Mouse (Mus musculus): ENCODE measurements at regions not wholly inside any gene's neighbourhood (a gene's known extent, or its start where the extent isn't known, plus 50 kb on each side); places are given as distances from the start of the nearest gene placed in this dataset.
A peak's percentile ranks its signal among the peaks of the same experiment; 100 is the strongest.

DNA sequence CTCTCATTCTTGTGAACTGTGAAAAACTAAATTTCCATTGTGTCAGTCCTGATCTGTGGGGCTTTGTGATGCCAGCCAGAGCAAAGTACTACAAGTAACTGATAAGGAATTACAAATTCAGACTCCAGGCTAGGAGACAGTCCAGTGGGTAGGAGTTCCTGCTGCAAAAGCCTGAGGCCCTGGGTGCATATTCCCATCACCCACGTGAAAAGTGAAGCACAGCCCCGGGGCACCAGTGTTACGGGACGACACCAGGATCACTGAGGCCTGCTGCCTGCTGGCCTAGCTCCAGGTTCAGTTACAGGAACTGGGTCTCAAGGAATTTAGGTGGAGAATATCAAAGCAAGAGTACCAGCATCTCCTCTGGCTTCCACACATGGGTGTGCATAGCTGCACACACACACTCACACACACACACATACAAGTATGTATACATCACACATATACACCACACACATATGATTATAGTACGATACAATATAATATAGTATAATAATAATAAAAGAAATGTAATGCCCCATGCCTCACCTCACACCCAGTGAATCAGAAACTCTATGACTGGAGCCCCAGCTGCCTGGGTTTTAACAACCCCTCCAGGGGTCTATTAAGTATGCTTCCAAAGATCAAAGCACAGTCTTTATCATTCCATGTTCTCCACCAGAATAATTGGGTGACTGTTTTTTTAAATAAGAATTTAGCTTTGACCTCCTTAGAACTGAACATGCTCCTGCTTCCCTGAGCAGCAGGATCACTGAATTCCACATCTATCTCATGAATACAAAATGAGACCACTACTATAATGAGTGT is 126.6 kb upstream of the Gm34302 start:
- H3K4me2 ChIP-seq (ENCODE audit: low read length): peak overlapping the region; percentile 41
- no peak overlapping the region for H3K27ac ChIP-seq
- WGBS: 23% methylated on average over 5 of the region's 5 CpGs
- H3K36me3 ChIP-seq (ENCODE audit: insufficient read depth, low read length): no peaks in the 10 kb centered on the region
- H3K9me3 ChIP-seq (replicated peaks; ENCODE audit: low read length): no peaks in the 10 kb centered on the region
- no peaks in the 10 kb centered on the region for H3K27me3 ChIP-seq (ENCODE audit: insufficient read depth, low read length)
- no peak for TF ChIP-seq CTCF (IDR thresholded peaks at IDR 0.05; ENCODE audit: low read depth)
- H3K4me1 ChIP-seq (replicated peaks; ENCODE audit: insufficient read depth, low read length): no peaks in the 10 kb centered on the region; the same call in 1 of the 2 replicates
- H3K4me3 ChIP-seq (replicated peaks; ENCODE audit: low read depth, low read length): no peak overlapping the region
- H3K9ac ChIP-seq (ENCODE audit: low read depth, low read length): no peak overlapping the region
- DNase-seq (ENCODE audit: low spot score): no peak
- ATAC-seq (replicated peaks; ENCODE audit: low FRiP score, low read depth): peak; percentile 47; the same call in 1 of the 2 replicates

DNA sequence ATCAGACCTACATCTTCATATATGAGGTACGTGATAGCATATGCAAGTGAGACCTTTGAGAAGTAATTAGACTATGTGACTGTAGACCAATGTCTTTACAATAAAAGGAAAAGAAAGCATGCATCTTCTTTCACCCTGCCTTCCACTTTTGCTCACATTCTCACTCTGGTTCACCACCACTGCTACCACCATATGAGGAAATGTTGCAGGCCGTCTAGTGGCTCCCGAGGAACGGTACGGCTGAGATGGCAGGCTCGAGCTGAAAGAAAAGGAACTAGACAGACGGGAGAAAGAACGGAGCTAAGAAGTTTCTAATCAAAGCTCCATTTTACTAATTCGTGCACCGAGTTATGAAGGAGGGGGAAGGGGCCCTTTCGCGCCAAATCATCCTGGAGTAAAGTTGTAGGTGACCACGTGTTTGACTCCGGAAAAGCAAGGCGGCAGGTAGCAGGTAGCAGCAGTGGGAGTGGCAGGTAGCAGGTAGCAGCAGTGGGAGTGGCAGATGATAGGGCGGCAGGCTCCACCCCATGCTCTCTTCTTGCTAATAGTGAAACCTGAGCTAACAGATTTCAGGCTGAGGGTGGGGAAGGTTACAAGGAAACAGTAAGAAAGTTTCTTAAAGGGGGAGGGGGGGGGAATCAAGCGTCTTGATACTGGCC is 125.9 kb upstream of the Gm34302 start:
- H3K27ac ChIP-seq: no peak overlapping the region
- ATAC-seq (replicated peaks; ENCODE audit: low FRiP score, low read depth) (peak; percentile 75; the same call in 1 of the 2 replicates), DNase-seq (ENCODE audit: low spot score) (no peak)
- WGBS: 19% methylated on average over 17 of the region's 17 CpGs
- peak overlapping the region; percentile 16; the same call in 1 of the 2 replicates for H3K4me3 ChIP-seq (replicated peaks; ENCODE audit: low read depth, low read length)
- peak overlapping the region; percentile 41 for H3K4me2 ChIP-seq (ENCODE audit: low read length)
- H3K27me3 ChIP-seq (ENCODE audit: insufficient read depth, low read length): no peaks in the 10 kb centered on the region
- no peak for TF ChIP-seq CTCF (IDR thresholded peaks at IDR 0.05; ENCODE audit: low read depth)
- no peaks in the 10 kb centered on the region; the same call in 1 of the 2 replicates for H3K4me1 ChIP-seq (replicated peaks; ENCODE audit: insufficient read depth, low read length)
- no peak overlapping the region for H3K9ac ChIP-seq (ENCODE audit: low read depth, low read length)
- no peaks in the 10 kb centered on the region for H3K36me3 ChIP-seq (ENCODE audit: insufficient read depth, low read length)
- H3K9me3 ChIP-seq (replicated peaks; ENCODE audit: low read length): no peaks in the 10 kb centered on the region

DNA sequence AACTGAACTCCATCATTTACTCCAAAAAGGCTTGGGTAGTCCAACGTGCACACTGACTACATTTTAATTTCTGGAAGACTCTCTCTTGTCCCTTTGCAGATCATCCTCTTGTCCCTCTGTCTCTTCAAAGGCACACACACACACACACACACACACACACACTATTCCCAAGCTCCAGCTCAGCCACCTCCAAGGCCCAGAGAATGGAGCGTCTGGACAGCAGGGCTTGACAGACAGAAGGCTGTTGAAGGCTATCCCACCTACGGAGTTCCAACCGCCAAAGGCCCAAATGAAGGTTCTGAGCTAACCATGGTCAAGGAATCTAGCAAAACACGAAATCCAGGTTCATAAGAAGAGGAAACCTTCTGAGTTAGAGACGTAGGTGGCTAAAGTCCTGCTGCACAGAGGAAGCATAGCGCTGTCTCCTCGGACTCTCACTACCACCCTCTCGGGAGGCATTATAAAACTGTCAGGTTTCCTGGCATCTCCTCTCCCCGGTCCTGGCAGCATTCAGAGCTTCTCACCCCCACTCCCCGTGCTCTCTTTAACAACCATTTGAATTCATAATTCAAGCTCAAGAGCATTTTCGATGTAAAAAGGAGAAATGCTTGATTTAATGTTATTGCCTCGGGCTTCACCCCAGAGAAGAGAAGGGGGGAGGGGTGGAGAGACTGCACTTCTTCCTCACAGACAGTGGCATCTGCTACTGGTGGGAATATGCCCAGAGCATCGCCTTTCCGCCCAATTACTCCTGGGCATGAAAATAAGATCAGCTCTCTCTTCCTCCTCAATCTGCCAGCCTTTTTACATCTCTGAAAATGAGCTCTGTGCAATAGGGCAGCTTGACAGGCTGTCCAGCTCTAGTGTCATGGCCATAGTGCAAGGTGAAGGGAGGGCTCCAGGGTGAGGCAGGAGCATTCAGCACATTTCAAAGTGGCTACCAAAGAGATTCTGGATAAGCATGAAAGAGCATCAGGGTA is 99.3 kb upstream of the Gm34302 start:
- ATAC-seq (replicated peaks; ENCODE audit: low FRiP score, low read depth): no peak
- no peak overlapping the region for H3K27ac ChIP-seq
- no peak for TF ChIP-seq CTCF (IDR thresholded peaks at IDR 0.05; ENCODE audit: low read depth)

DNA sequence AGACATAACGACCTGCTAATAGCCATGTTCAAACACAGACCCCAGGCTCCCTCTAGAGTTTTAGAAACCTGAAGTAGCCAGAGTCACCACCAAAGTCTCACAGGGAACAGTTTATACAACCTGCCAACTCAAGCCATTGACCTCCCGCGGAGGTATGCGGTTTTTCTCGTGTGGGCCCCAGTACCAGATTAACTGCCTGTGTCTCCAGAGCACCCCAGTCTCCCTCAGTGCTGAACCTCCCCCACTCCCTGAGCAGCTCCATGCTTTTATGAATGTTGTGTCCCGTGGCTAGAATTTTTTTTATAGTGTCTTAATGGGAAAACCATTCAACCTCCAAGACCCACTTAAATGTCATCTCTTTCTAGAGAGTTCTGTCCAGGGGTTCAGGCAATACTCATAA is 98.5 kb upstream of the Gm34302 start:
- DNase-seq (ENCODE audit: low spot score) (peak; percentile 9), ATAC-seq (replicated peaks; ENCODE audit: low FRiP score, low read depth) (no peak)
- H3K9ac ChIP-seq (ENCODE audit: low read depth, low read length): no peak overlapping the region
- H3K9me3 ChIP-seq (replicated peaks; ENCODE audit: low read length): no peaks in the 10 kb centered on the region
- H3K4me2 ChIP-seq (ENCODE audit: low read length): no peak overlapping the region
- no peak for TF ChIP-seq CTCF (IDR thresholded peaks at IDR 0.05; ENCODE audit: low read depth)
- 19% methylated on average over 6 of the region's 6 CpGs for WGBS
- no peaks in the 10 kb centered on the region for H3K4me1 ChIP-seq (replicated peaks; ENCODE audit: insufficient read depth, low read length)
- H3K36me3 ChIP-seq (ENCODE audit: insufficient read depth, low read length): no peaks in the 10 kb centered on the region
- no peaks in the 10 kb centered on the region for H3K27me3 ChIP-seq (ENCODE audit: insufficient read depth, low read length)
- no peak overlapping the region for H3K27ac ChIP-seq
- no peak overlapping the region for H3K4me3 ChIP-seq (replicated peaks; ENCODE audit: low read depth, low read length)

More for the DNA sequence above, 99.3 kb upstream of the Gm34302 start:
- no peaks in the 10 kb centered on the region for H3K4me1 ChIP-seq (replicated peaks; ENCODE audit: insufficient read depth, low read length)
- H3K9ac ChIP-seq (ENCODE audit: low read depth, low read length): no peak overlapping the region
- no peak overlapping the region for H3K4me2 ChIP-seq (ENCODE audit: low read length)
- H3K9me3 ChIP-seq (replicated peaks; ENCODE audit: low read length): no peaks in the 10 kb centered on the region
- no peaks in the 10 kb centered on the region for H3K36me3 ChIP-seq (ENCODE audit: insufficient read depth, low read length)
- 50% methylated on average over 15 of the region's 15 CpGs for WGBS
- peak; percentile 19 for DNase-seq (ENCODE audit: low spot score)
- H3K4me3 ChIP-seq (replicated peaks; ENCODE audit: low read depth, low read length): no peak overlapping the region
- no peaks in the 10 kb centered on the region for H3K27me3 ChIP-seq (ENCODE audit: insufficient read depth, low read length)

DNA sequence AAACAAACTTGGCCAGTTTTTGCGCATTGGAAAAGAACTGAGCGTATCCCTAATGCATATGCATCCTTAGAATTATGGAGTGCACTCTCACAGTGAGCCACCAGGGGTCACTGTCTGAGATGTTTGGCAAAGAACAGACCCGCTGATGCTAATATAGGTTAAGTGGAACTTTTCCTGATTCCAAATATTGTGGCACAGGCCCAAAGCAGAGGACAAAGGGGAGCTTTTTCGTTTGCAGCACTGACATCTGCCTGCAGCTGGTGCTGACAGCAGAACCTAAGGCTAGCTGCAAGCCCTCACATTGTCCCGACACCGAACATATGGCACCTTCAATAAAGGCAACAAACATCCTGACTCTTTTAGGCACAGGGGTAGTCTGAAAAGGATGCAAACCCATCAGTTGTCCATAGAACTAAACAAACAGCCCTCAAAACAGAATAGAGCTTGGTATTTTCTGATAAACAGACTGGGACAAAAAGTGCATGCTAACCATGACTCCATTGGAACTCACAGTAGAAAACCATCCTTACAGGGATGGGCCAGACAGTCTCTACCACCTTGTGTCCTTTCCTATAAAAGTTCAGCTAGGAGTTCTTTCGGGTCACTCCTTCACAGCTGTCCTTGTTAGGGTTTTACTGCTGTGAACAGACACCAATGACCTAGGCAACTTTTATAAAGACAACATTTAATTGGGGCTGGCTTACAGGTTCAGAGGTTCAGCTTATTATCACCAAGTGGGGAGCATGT is 87.1 kb upstream of the Gm34302 start:
- Histone ChIP-seq H3K27me3 (ENCODE audit: insufficient read depth, low read length) (no peaks in the 10 kb centered on the region), H3K4me3 (replicated peaks; ENCODE audit: low read depth, low read length) (no peak overlapping the region), H3K36me3 (ENCODE audit: insufficient read depth, low read length) (no peaks in the 10 kb centered on the region), H3K9me3 (replicated peaks; ENCODE audit: low read length) (no peaks in the 10 kb centered on the region), H3K4me2 (ENCODE audit: low read length) (no peak overlapping the region), H3K4me1 (replicated peaks; ENCODE audit: insufficient read depth, low read length) (no peaks in the 10 kb centered on the region), H3K9ac (ENCODE audit: low read depth, low read length) (no peak overlapping the region), H3K27ac (no peak overlapping the region)
- 36% methylated on average over 7 of the region's 7 CpGs for WGBS
- DNase-seq (ENCODE audit: low spot score) (peak; percentile 84), ATAC-seq (replicated peaks; ENCODE audit: low FRiP score, low read depth) (peak; percentile 52)
- peak; percentile 88 for TF ChIP-seq CTCF (IDR thresholded peaks at IDR 0.05; ENCODE audit: low read depth)
